Mouse (Mus musculus): ENCODE measurements around the gene Pnma1. TPM values are rescaled to one million over a fixed set of nuclear protein-coding genes. Genes with fewer than 3 reads are reported as not detected.

Gene Pnma1
- 0.48 and 0.65 TPM in 2 replicates for polyA plus RNA-seq (2015; fragmentation: Nextera tagmentation; extraction: Ambion mirVana)

GRCm38 (mm10) chr12:84147954-84148621, at the start of gene Pnma1:
Gene Pnma1, minus strand, starts transcription at chr12:84148489.
- peaks cover 31% of the 10 kb centered on the region for H3K36me3 ChIP-seq
- peak within 1 kb of the TSS; percentile 92 for H3K4me2 ChIP-seq
- peaks cover 52% of the 10 kb centered on the region for H3K4me1 ChIP-seq
- peak; percentile 49 for ATAC-seq (ENCODE audit: extremely low read depth, insufficient number of reproducible peaks, low FRiP score, low TSS enrichment)
- peak within 1 kb of the TSS; percentile 79 for H3K9ac ChIP-seq
- no peaks in the 10 kb centered on the region for H3K9me3 ChIP-seq
- H3K27ac ChIP-seq (replicated peaks): no peak within 1 kb of the TSS
- H3K27me3 ChIP-seq (replicated peaks): no peaks in the 10 kb centered on the region
- peak within 1 kb of the TSS; percentile 66 for H3K4me3 ChIP-seq
- WGBS: 1% methylated on average over 50 of the region's 50 CpGs

- Histone ChIP-seq H3K36me3 (no peaks in the 10 kb centered on the region), H3K4me1 (peaks cover 76% of the 10 kb centered on the region), H3K27ac (replicated peaks) (no peak overlapping the region), H3K9ac (peak overlapping the region; percentile 33; the same call in 1 of the 2 replicates), H3K9me3 (no peaks in the 10 kb centered on the region), H3K4me3 (no peak overlapping the region), H3K4me2 (peak overlapping the region; percentile 98; the same call in 1 of the 2 replicates), H3K27me3 (replicated peaks) (no peaks in the 10 kb centered on the region)
- ATAC-seq (ENCODE audit: extremely low read depth, insufficient number of reproducible peaks, low FRiP score, low TSS enrichment): no peak
- 64% methylated on average over 6 of the region's 6 CpGs for WGBS
Observed at GRCm38 (mm10) chr12:84195195-84195594, 46.9 kb upstream of the Pnma1 start.

- H3K36me3 ChIP-seq: no peaks in the 10 kb centered on the region
- H3K27ac ChIP-seq (replicated peaks): peak overlapping the region; percentile 99
- peak overlapping the region; percentile 83 for H3K4me3 ChIP-seq
- peak overlapping the region; percentile 96 for H3K9ac ChIP-seq
- no peaks in the 10 kb centered on the region for H3K27me3 ChIP-seq (replicated peaks)
- H3K4me2 ChIP-seq: peak overlapping the region; percentile 98
- ATAC-seq (ENCODE audit: extremely low read depth, insufficient number of reproducible peaks, low FRiP score, low TSS enrichment): no peak
- H3K4me1 ChIP-seq: peaks cover 82% of the 10 kb centered on the region
- H3K9me3 ChIP-seq: no peaks in the 10 kb centered on the region
- 2% methylated on average over 13 of the region's 13 CpGs for WGBS
Observed at GRCm38 (mm10) chr12:84194400-84195109, 46.3 kb upstream of the Pnma1 start.

- no peaks in the 10 kb centered on the region for H3K36me3 ChIP-seq
- H3K27me3 ChIP-seq (replicated peaks): no peaks in the 10 kb centered on the region
- H3K4me2 ChIP-seq: peak overlapping the region; percentile 98
- ATAC-seq (ENCODE audit: extremely low read depth, insufficient number of reproducible peaks, low FRiP score, low TSS enrichment): peak; percentile 67; the same call in 1 of the 2 replicates
- WGBS: under 1% methylated on average over 49 of the region's 49 CpGs
- peak overlapping the region; percentile 83 for H3K4me3 ChIP-seq
- no peaks in the 10 kb centered on the region for H3K9me3 ChIP-seq
- peaks cover 84% of the 10 kb centered on the region for H3K4me1 ChIP-seq
- peak overlapping the region; percentile 96 for H3K9ac ChIP-seq
- peak overlapping the region; percentile 99 for H3K27ac ChIP-seq (replicated peaks)
Observed at GRCm38 (mm10) chr12:84193642-84194399, 45.5 kb upstream of the Pnma1 start.

- Histone ChIP-seq H3K4me2 (peak overlapping the region; percentile 98), H3K9me3 (no peaks in the 10 kb centered on the region), H3K4me1 (peaks cover 84% of the 10 kb centered on the region), H3K4me3 (peak overlapping the region; percentile 83), H3K27ac (replicated peaks) (peak overlapping the region; percentile 99), H3K27me3 (replicated peaks) (no peaks in the 10 kb centered on the region), H3K36me3 (no peaks in the 10 kb centered on the region), H3K9ac (peak overlapping the region; percentile 96)
- WGBS: under 1% methylated on average over 83 of the region's 102 CpGs
- ATAC-seq (ENCODE audit: extremely low read depth, insufficient number of reproducible peaks, low FRiP score, low TSS enrichment): no peak
Observed at GRCm38 (mm10) chr12:84192741-84193641, 44.7 kb upstream of the Pnma1 start.

- Histone ChIP-seq H3K27me3 (replicated peaks) (no peaks in the 10 kb centered on the region), H3K9me3 (no peaks in the 10 kb centered on the region), H3K9ac (peak overlapping the region; percentile 96), H3K4me3 (peak overlapping the region; percentile 83), H3K4me2 (peak overlapping the region; percentile 98), H3K4me1 (peaks cover 84% of the 10 kb centered on the region), H3K36me3 (no peaks in the 10 kb centered on the region), H3K27ac (replicated peaks) (peak overlapping the region; percentile 99)
- 6% methylated on average over 13 of the region's 13 CpGs for WGBS
- no peak for ATAC-seq (ENCODE audit: extremely low read depth, insufficient number of reproducible peaks, low FRiP score, low TSS enrichment)
Observed at GRCm38 (mm10) chr12:84192280-84192679, 44.0 kb upstream of the Pnma1 start.

GRCm38 (mm10) chr12:84191770-84192169, 43.5 kb upstream of the Pnma1 start:
- H3K27ac ChIP-seq (replicated peaks): 0 out of 2 replicates have a peak overlapping the region, but pooled peaks have one; percentile 99
- ATAC-seq (ENCODE audit: extremely low read depth, insufficient number of reproducible peaks, low FRiP score, low TSS enrichment): no peak
- no peaks in the 10 kb centered on the region for H3K27me3 ChIP-seq (replicated peaks)
- H3K36me3 ChIP-seq: no peaks in the 10 kb centered on the region
- WGBS: 31% methylated on average over 5 of the region's 5 CpGs
- H3K4me1 ChIP-seq: peaks cover 84% of the 10 kb centered on the region
- H3K9me3 ChIP-seq: no peaks in the 10 kb centered on the region
- peak overlapping the region; percentile 83 for H3K4me3 ChIP-seq
- H3K9ac ChIP-seq: peak overlapping the region; percentile 96
- peak overlapping the region; percentile 98 for H3K4me2 ChIP-seq

- peaks cover 84% of the 10 kb centered on the region for H3K4me1 ChIP-seq
- H3K27me3 ChIP-seq (replicated peaks): no peaks in the 10 kb centered on the region
- H3K36me3 ChIP-seq: peaks cover 6% of the 10 kb centered on the region; the same call in 1 of the 2 replicates
- H3K27ac ChIP-seq (replicated peaks): no peak overlapping the region
- H3K9me3 ChIP-seq: no peaks in the 10 kb centered on the region
- H3K4me3 ChIP-seq: peak overlapping the region; percentile 22
- WGBS: 68% methylated on average over 7 of the region's 7 CpGs
- H3K9ac ChIP-seq: peak overlapping the region; percentile 96; the same call in 1 of the 2 replicates
- peak overlapping the region; percentile 98 for H3K4me2 ChIP-seq
- ATAC-seq (ENCODE audit: extremely low read depth, insufficient number of reproducible peaks, low FRiP score, low TSS enrichment): no peak
Observed at GRCm38 (mm10) chr12:84191190-84191589, 42.9 kb upstream of the Pnma1 start.

GRCm38 (mm10) chr12:84190151-84190820, 42.0 kb upstream of the Pnma1 start:
- H3K4me2 ChIP-seq: peak overlapping the region; percentile 98
- WGBS: 29% methylated on average over 15 of the region's 15 CpGs

More at GRCm38 (mm10) chr12:84190151-84190820, 42.0 kb upstream of the Pnma1 start:
- Histone ChIP-seq H3K9me3 (no peaks in the 10 kb centered on the region), H3K27ac (replicated peaks) (no peak overlapping the region), H3K9ac (peak overlapping the region; percentile 96), H3K27me3 (replicated peaks) (no peaks in the 10 kb centered on the region), H3K36me3 (peaks cover 9% of the 10 kb centered on the region; the same call in 1 of the 2 replicates), H3K4me1 (peaks cover 84% of the 10 kb centered on the region), H3K4me3 (no peak overlapping the region)
- ATAC-seq (ENCODE audit: extremely low read depth, insufficient number of reproducible peaks, low FRiP score, low TSS enrichment): no peak

Measured in heart, embryonic 13.5 days (tissue).